Mouse (Mus musculus) bone marrow macrophage, adult 2 months (primary cell): ENCODE data around the gene Fitm2. TPM values are rescaled to one million over a fixed set of nuclear protein-coding genes. Genes with fewer than 3 reads are reported as not detected.

ENCODE experiments used
- H3K27ac ChIP-seq: 2 replicates; pipeline ENCODE4 v1.5.1; 2012; ENCODE audit warnings: low read depth, low read length; ENCODE audit not compliant: insufficient read depth
- H3K4me1 ChIP-seq: 2 replicates; pipeline ENCODE4 v1.6.1; 2012; ENCODE audit warnings: low read length; ENCODE audit not compliant: control insufficient read depth, insufficient read depth
- H3K4me3 ChIP-seq: 2 replicates; pipeline ENCODE4 v1.5.1; 2012; ENCODE audit warnings: mild to moderate bottlenecking, low read length, moderate library complexity; ENCODE audit not compliant: insufficient read depth
- CTCF ChIP-seq: IDR thresholded peaks from 2 replicates; pipeline ENCODE4 v1.5.1; 2012; ENCODE audit warnings: low read depth, mild to moderate bottlenecking, low read length, moderate library complexity
- POLR2A ChIP-seq: IDR thresholded peaks from 2 replicates; pipeline ENCODE4 v1.6.1; 2012; ENCODE audit warnings: mild to moderate bottlenecking, low read depth, low read length, borderline replicate concordance
- polyA plus RNA-seq: library from polyadenylated mRNA; stranded (reverse); fragments of >200 nt; gene quantifications from 2 replicates; pipeline ENCODE4 v1.2.4, GENCODE M21; 2012; ENCODE audit not compliant: missing spikeins, insufficient read depth, insufficient read length

Gene Fitm2
- polyA plus RNA-seq, 1 experiment, result 2.6 TPM

DNA sequence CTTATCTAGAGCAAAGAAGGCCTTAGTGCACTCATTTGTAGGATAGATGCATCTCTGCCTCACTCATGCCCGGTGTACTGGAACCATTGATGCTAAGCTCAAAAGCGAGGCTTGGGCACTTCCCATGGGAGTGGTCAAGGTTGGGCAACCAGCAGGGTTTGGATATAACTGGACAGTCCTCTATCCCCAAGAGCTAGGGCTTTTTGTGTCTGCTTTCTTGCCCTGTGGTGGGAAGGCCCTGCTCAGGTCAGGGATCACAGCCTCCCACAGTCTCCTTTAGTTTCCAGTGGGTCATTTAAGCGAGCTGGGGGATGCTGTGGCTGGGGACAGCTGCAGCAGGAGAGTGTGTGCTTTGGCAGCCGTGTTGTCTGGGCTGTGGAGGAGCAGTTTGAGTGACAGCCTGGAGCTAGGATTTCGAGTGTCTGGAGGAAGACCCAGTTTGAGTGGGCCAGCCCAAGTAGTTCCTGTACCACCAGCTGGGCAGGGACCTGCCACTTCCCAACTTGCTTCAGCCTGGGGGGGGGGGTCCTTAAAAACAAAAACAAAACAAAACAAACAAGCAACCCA, 17.4 kb upstream of the Fitm2 start:
- H3K27ac ChIP-seq, result no peak overlapping the region

DNA sequence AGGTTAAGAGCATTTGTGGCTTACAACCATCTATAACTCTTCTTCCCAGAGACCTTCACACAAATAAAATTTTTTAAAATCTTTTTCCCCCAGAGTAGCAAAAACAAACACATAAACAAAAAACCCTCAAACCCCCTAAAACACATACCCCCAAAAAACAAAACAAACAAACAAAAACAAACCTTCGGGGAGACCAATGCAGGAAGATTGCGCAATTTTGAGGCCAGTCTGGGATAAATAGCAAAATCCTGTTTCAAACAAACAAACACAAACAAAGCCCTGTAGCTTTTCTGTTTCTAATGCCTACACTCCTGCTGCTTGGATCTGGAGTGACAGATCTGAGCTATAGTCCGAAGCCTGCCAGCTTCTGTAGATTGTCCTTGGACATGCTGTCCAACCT, 14.9 kb upstream of the Fitm2 start:
- H3K4me1 ChIP-seq, result no peaks in the 10 kb centered on the region
- H3K27ac ChIP-seq, result no peak overlapping the region
- TF ChIP-seq POLR2A, result no peak
- TF ChIP-seq CTCF, result no peak
- no peak overlapping the region for H3K4me3 ChIP-seq

More for the DNA sequence above, 17.4 kb upstream of the Fitm2 start:
- Histone ChIP-seq H3K4me1 (no peaks in the 10 kb centered on the region), H3K4me3 (no peak overlapping the region)
- no peak for TF ChIP-seq POLR2A
- TF ChIP-seq CTCF, result no peak

GRCm38 (mm10) chr2:163481539-163482029, 9.2 kb upstream of the Fitm2 start:
- Histone ChIP-seq H3K4me1 (no peaks in the 10 kb centered on the region), H3K27ac (no peak overlapping the region), H3K4me3 (no peak overlapping the region)
- no peak for TF ChIP-seq POLR2A
- TF ChIP-seq CTCF, result no peak

DNA sequence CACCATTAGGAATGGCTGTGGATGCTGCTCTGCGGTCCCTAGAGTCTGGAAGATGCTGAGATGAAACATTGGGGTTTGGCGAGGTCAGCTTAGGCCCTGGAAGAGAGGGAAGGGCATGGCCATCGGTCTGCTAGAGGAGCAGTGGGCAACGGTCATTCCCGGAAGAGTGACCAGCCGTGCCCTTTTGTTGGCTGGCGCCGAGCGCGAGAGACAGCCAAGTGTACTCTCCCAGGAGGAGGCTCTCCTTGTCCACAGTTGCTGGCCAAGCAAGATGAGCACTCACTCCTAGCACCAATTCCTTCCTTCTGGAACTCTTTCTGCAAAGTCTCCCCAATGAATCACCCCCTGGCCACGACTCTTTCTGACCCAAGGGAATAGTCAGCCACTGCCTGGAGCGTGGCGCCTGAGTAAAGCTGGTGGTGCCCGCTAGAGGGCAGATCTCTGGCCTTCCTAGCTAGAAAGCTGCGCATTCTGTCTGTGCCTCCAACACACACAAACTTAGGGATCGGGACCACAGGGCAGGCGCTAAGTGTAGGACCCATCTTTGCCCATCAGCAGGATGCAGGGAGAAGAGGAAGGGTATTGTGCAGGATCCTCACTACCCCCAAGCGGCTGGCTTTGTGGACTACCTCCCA, 7.9 kb upstream of the Fitm2 start:
- Histone ChIP-seq H3K4me1 (no peaks in the 10 kb centered on the region), H3K27ac (no peak overlapping the region), H3K4me3 (no peak overlapping the region)
- TF ChIP-seq CTCF (peak; percentile 44; the same call in 1 of the 2 replicates), POLR2A (no peak)

- Histone ChIP-seq H3K4me1 (peaks cover 5% of the 10 kb centered on the region), H3K4me3 (peak overlapping the region; percentile 89), H3K27ac (no peak overlapping the region)
- TF ChIP-seq POLR2A, result no peak
- no peak for TF ChIP-seq CTCF
Observed at GRCm38 (mm10) chr2:163471710-163472465, 541 bp downstream of the Fitm2 start.

GRCm38 (mm10) chr2:163471136-163471535, 1.3 kb downstream of the Fitm2 start:
- TF ChIP-seq POLR2A (no peak), CTCF (no peak)
- H3K27ac ChIP-seq, result no peak overlapping the region
- H3K4me3 ChIP-seq, result peak overlapping the region; percentile 89
- H3K4me1 ChIP-seq, result peaks cover 5% of the 10 kb centered on the region

DNA sequence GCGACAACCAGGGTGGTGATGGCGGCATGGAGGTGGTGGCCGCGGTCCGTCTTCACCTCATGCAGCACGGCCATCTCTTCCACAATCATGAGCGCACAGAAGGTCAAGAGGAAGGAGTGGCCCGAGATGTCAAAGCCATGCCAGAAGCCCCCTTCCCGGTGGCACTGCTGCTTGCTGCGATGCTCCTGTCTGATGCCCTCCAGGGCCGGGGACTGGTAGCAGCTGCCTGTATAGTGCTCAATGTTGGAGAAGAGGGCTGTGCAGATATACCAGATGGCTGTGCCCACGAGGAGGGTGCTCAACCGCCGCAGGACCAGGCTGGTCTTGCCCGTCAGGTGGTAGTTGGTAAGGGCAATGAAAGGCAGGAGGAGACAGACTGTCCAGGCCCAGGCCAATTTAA, 2.7 kb downstream of the Fitm2 start:
- H3K4me1 ChIP-seq, result peaks cover 5% of the 10 kb centered on the region
- H3K4me3 ChIP-seq, result no peak overlapping the region
- no peak for TF ChIP-seq POLR2A
- TF ChIP-seq CTCF, result no peak
- H3K27ac ChIP-seq, result no peak overlapping the region

DNA sequence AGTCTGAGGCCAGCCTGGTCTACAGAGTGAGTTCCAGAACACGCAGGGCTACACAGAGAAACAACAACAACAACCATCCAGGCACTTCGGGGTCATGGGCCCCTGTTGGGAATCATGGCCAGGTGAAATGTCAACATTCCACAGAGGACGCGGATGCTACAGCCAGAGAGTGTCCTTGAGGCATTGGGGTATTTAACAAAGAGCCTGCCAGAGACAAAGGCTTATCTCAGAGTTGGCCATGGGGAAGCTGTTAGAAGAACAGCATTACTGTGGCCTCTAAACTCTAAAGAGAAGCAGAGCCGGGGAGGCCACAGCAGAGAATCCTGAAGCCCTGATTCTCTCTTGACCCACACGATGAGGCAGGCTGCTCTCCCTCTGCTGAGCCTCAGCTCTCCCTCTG, 3.6 kb downstream of the Fitm2 start:
- H3K4me1 ChIP-seq, result peaks cover 5% of the 10 kb centered on the region
- H3K4me3 ChIP-seq, result no peak overlapping the region
- no peak overlapping the region for H3K27ac ChIP-seq
- TF ChIP-seq POLR2A (no peak), CTCF (no peak)

DNA sequence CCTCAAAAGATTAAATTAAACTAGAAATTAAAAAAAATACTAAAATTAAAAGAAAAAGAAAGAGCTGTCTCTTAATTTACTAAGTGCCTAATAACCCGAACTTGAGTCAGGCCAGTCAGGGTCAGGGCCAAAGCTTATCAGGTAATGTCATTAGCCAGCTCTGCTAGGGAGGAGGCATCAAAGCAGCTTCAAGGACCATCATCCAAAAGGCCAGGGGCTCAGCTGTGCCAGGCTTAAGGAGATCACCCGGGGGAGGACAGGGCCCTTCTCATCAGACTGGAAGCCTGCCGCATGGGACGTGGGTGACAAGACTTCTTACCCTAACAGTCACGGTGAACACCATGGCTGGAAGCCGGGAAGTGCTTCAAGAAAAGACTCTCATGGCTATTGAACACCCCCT, 4.8 kb downstream of the Fitm2 start:
- Histone ChIP-seq H3K4me3 (no peak overlapping the region), H3K27ac (no peak overlapping the region), H3K4me1 (peaks cover 5% of the 10 kb centered on the region)
- TF ChIP-seq POLR2A (no peak), CTCF (no peak)

DNA sequence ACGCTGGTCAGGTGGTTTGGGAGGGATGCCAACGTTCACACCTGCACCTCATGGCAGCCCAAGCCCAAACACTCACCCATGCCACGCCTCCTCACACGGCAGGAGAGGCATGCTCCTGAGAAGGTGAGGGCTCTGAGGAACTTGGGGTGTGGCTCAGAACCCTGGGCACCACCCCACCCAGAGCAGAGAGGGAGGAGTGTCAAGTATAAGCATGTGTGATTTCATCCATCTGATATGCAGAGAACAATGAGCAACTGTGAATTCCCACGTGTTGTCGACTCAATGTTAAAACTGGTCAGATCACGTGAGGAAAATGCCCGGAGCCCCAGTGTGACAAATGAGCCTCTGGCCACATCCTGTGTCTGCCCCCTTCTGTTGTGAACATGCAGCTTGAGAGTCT, 5.7 kb downstream of the Fitm2 start:
- H3K4me3 ChIP-seq, result no peak overlapping the region
- H3K4me1 ChIP-seq, result peaks cover 5% of the 10 kb centered on the region

More for the DNA sequence above, 5.7 kb downstream of the Fitm2 start:
- TF ChIP-seq CTCF (no peak), POLR2A (no peak)
- H3K27ac ChIP-seq, result no peak overlapping the region
